Mouse (Mus musculus) liver, embryonic 16.5 days (tissue): ENCODE data around the gene Prss53. TPM values are rescaled to one million over a fixed set of nuclear protein-coding genes. Genes with fewer than 3 reads are reported as not detected.
A peak's percentile ranks its signal among the peaks of the same experiment; 100 is the strongest.
"Not testable (repeated sequence)": the region's sequence is repeated elsewhere in the genome, so short reads cannot be mapped to it uniquely, and the experiment has no call there.

Experiments used
- ATAC-seq: fragments of 200-750 bp; cut with Nextera tagmentation; 2 replicates; pipeline ENCODE4 v1.8.0; 2017; ENCODE audit warnings: low read depth, mild to moderate bottlenecking, moderate number of reproducible peaks, moderate library complexity
- H3K27ac ChIP-seq: fragments of 300-500 bp; sonication (generic); 2 replicates; pipeline ENCODE4 v1.5.1; 2014; ENCODE audit warnings: mild to moderate bottlenecking, low read length
- H3K27me3 ChIP-seq: fragments of 300-500 bp; sonication (generic); 2 replicates; pipeline ENCODE4 v1.6.1; 2014; ENCODE audit warnings: low read depth, low read length, mixed read lengths; ENCODE audit not compliant: control insufficient read depth, insufficient read depth
- H3K36me3 ChIP-seq: fragments of 300-500 bp; sonication (generic); 2 replicates; pipeline ENCODE4 v1.6.1; 2014; ENCODE audit warnings: mild to moderate bottlenecking; ENCODE audit not compliant: control insufficient read depth, insufficient read depth
- H3K4me1 ChIP-seq: fragments of 300-500 bp; sonication (generic); 2 replicates; pipeline ENCODE4 v1.6.1; 2014; ENCODE audit warnings: low read depth, low read length, mixed read lengths; ENCODE audit not compliant: control insufficient read depth
- H3K4me2 ChIP-seq: fragments of 300-500 bp; sonication (generic); 2 replicates; pipeline ENCODE4 v1.6.1; 2014; ENCODE audit warnings: low read depth, low read length, mixed read lengths
- H3K4me3 ChIP-seq: fragments of 300-500 bp; sonication (generic); 2 replicates; pipeline ENCODE4 v1.5.1; 2014; ENCODE audit warnings: low read depth, mild to moderate bottlenecking, low read length
- H3K9ac ChIP-seq: fragments of 300-500 bp; sonication (generic); 2 replicates; pipeline ENCODE4 v1.6.1; 2014; ENCODE audit warnings: low read depth, low read length
- H3K9me3 ChIP-seq: fragments of 300-500 bp; sonication (generic); replicated peaks from 2 replicates; pipeline ENCODE4 v1.6.1; 2016; ENCODE audit warnings: low read length; ENCODE audit not compliant: control insufficient read depth
- WGBS: fragments of 180-500 bp; shearing (Covaris S2); extraction: QIAGEN DNeasy Blood & Tissue Kit; methylation state at CpG from one replicate; pipeline ENCODE4 v1.1.7; 2014; ENCODE audit not compliant: insufficient replicate concordance; 5-methylcytosine and 5-hydroxymethylcytosine counted together
- polyA plus RNA-seq: library from polyadenylated mRNA; unstranded; fragments of >200 nt; fragmentation: Nextera tagmentation; extraction: Ambion mirVana; gene quantifications from 2 replicates; pipeline ENCODE4 v1.2.1, GENCODE M21; 2015

Gene Prss53
- polyA plus RNA-seq, 1 experiment from 2014 or later, result 0.41 TPM

GRCm38 (mm10) chr7:127842001-127842718 is 48.6 kb downstream of the Prss53 start:
- H3K4me2 ChIP-seq, result peak overlapping the region; percentile 98
- H3K9ac ChIP-seq, result peak overlapping the region; percentile 76
- H3K4me3 ChIP-seq, result peak overlapping the region; percentile 73
- ATAC-seq, result peak; percentile 72
- H3K36me3 ChIP-seq, result peaks cover 7% of the 10 kb centered on the region
- no peaks in the 10 kb centered on the region for H3K27me3 ChIP-seq
- H3K4me1 ChIP-seq, result peaks cover 14% of the 10 kb centered on the region
- peak overlapping the region; percentile 82 for H3K27ac ChIP-seq
- H3K9me3 ChIP-seq, result no peaks in the 10 kb centered on the region
- WGBS, result under 1% methylated on average over 40 of the region's 40 CpGs

- peak overlapping the region; percentile 76 for H3K9ac ChIP-seq
- H3K27me3 ChIP-seq, result no peaks in the 10 kb centered on the region
- H3K4me2 ChIP-seq, result peak overlapping the region; percentile 98
- under 1% methylated on average over 46 of the region's 46 CpGs for WGBS
- H3K4me3 ChIP-seq, result peak overlapping the region; percentile 73
- peak overlapping the region; percentile 82 for H3K27ac ChIP-seq
- ATAC-seq, result peak; percentile 87
- H3K4me1 ChIP-seq, result peaks cover 14% of the 10 kb centered on the region
- H3K9me3 ChIP-seq, result no peaks in the 10 kb centered on the region
- H3K36me3 ChIP-seq, result peaks cover 7% of the 10 kb centered on the region
Observed at GRCm38 (mm10) chr7:127841340-127842000, 49.3 kb downstream of the Prss53 start.

GRCm38 (mm10) chr7:127840886-127841285 is 49.9 kb downstream of the Prss53 start:
- 3% methylated on average over 15 of the region's 15 CpGs for WGBS
- Histone ChIP-seq H3K27me3 (no peaks in the 10 kb centered on the region), H3K9me3 (no peaks in the 10 kb centered on the region), H3K27ac (peak overlapping the region; percentile 82), H3K4me2 (peak overlapping the region; percentile 98), H3K36me3 (peaks cover 7% of the 10 kb centered on the region), H3K4me3 (peak overlapping the region; percentile 73), H3K4me1 (peaks cover 14% of the 10 kb centered on the region), H3K9ac (peak overlapping the region; percentile 76)
- peak; percentile 15; the same call in 1 of the 2 replicates for ATAC-seq

GRCm38 (mm10) chr7:127840031-127840430 is 50.7 kb downstream of the Prss53 start:
- not testable (repeated sequence) for H3K36me3 ChIP-seq, H3K9ac ChIP-seq, ATAC-seq, H3K9me3 ChIP-seq, H3K4me2 ChIP-seq, H3K27me3 ChIP-seq, H3K27ac ChIP-seq, H3K4me3 ChIP-seq
- peaks cover 14% of the 10 kb centered on the region for H3K4me1 ChIP-seq
- 77% methylated on average over 2 of the region's 2 CpGs for WGBS

- H3K36me3 ChIP-seq, H3K27me3 ChIP-seq, H3K4me2 ChIP-seq, ATAC-seq, H3K9ac ChIP-seq, H3K9me3 ChIP-seq, H3K27ac ChIP-seq, H3K4me3 ChIP-seq: not testable (repeated sequence)
- 73% methylated on average over 4 of the region's 4 CpGs for WGBS
- H3K4me1 ChIP-seq, result peaks cover 13% of the 10 kb centered on the region
Observed at GRCm38 (mm10) chr7:127837878-127838277, 52.9 kb downstream of the Prss53 start.

- Histone ChIP-seq H3K9me3 (no peaks in the 10 kb centered on the region), H3K27me3 (no peaks in the 10 kb centered on the region), H3K27ac (no peak overlapping the region), H3K9ac (no peak overlapping the region), H3K4me2 (no peak overlapping the region), H3K4me1 (peaks cover 9% of the 10 kb centered on the region), H3K4me3 (no peak overlapping the region), H3K36me3 (no peaks in the 10 kb centered on the region)
- no peak for ATAC-seq
- 76% methylated on average over 5 of the region's 5 CpGs for WGBS
Observed at GRCm38 (mm10) chr7:127837473-127837872, 53.3 kb downstream of the Prss53 start.

Other genes starting within 250 kb of the Prss53 start
- gene Bcl7c, start 182.0 kb downstream of the Prss53 start, polyA plus RNA-seq, result 16.8 and 17.0 TPM in 2 replicates
- gene Ctf1, start 178.2 kb downstream of the Prss53 start, polyA plus RNA-seq, result 2.0 and 2.5 TPM in 2 replicates
- 0.05 TPM in 2 replicates for gene Ctf2, start 158.8 kb downstream of the Prss53 start, polyA plus RNA-seq
- gene Fbxl19, start 146.4 kb downstream of the Prss53 start, polyA plus RNA-seq, result 1.9 and 2.0 TPM in 2 replicates
- 11.2 and 12.9 TPM in 2 replicates for gene Orai3, start 121.2 kb downstream of the Prss53 start, polyA plus RNA-seq
- gene Setd1a, start 114.3 kb downstream of the Prss53 start, polyA plus RNA-seq, result 7.5 and 7.9 TPM in 2 replicates
- not detected in 2 replicates for gene Gm49388, start 105.4 kb downstream of the Prss53 start, polyA plus RNA-seq
- gene Hsd3b7, start 90.4 kb downstream of the Prss53 start, polyA plus RNA-seq, result 72.9 and 80.3 TPM in 2 replicates
- gene Stx4a, start 66.7 kb downstream of the Prss53 start, polyA plus RNA-seq, result 11.8 TPM in 2 replicates
- gene Stx1b, start 66.4 kb downstream of the Prss53 start, polyA plus RNA-seq, result 0.25 and 0.40 TPM in 2 replicates
- 4.8 and 4.9 TPM in 2 replicates for gene Zfp646, start 14.7 kb downstream of the Prss53 start, polyA plus RNA-seq
- 4.5 and 5.0 TPM in 2 replicates for gene Zfp668, start 14.1 kb downstream of the Prss53 start, polyA plus RNA-seq
- gene Gm21974, start 4.5 kb upstream of the Prss53 start, polyA plus RNA-seq, result not detected in 2 replicates
- gene Vkorc1, start 4.6 kb upstream of the Prss53 start, polyA plus RNA-seq, result 140 and 149 TPM in 2 replicates
- gene Bckdk, start 13.1 kb upstream of the Prss53 start, polyA plus RNA-seq, result 45.9 and 51.1 TPM in 2 replicates
- gene Kat8, start 21.5 kb upstream of the Prss53 start, polyA plus RNA-seq, result 12.9 and 13.3 TPM in 2 replicates
- 14.8 and 18.5 TPM in 2 replicates for gene Prss8, start 39.1 kb upstream of the Prss53 start, polyA plus RNA-seq
- gene Prss36, start 55.8 kb upstream of the Prss53 start, polyA plus RNA-seq, result 2.9 and 3.0 TPM in 2 replicates
- gene Fus, start 76.5 kb upstream of the Prss53 start, polyA plus RNA-seq, result 86.5 and 92.3 TPM in 2 replicates
- gene Pycard, start 102.9 kb upstream of the Prss53 start, polyA plus RNA-seq, result 20.7 and 23.0 TPM in 2 replicates
- 0.15 and 0.32 TPM in 2 replicates for gene Trim72, start 113.0 kb upstream of the Prss53 start, polyA plus RNA-seq
- 7.1 and 7.4 TPM in 2 replicates for gene Itgam, start 171.7 kb upstream of the Prss53 start, polyA plus RNA-seq
- gene Gm49368, start 171.7 kb upstream of the Prss53 start, polyA plus RNA-seq, result 0.27 TPM in 1 of 2 replicates, not detected in the other
- gene Itgax, start 238.6 kb upstream of the Prss53 start, polyA plus RNA-seq, result 0.16 and 0.24 TPM in 2 replicates